Mouse (Mus musculus): ENCODE data around the gene Uqcrfs1. TPM values are rescaled to one million over a fixed set of nuclear protein-coding genes. Genes with fewer than 3 reads are reported as not detected.

Gene Uqcrfs1
- total and polyA plus RNA-seq, 3 experiments, result 154 to 292 (median 173) TPM

- TF ChIP-seq CTCF (conservative IDR thresholded peaks at IDR 0.05 in 1 of 2, IDR thresholded peaks at IDR 0.05 in 1 of 2; ENCODE audit: low read depth in 2 of 2, low read length in 2 of 2), result peak; percentile 87 to 95
- no peak for TF ChIP-seq RCOR1 (conservative IDR thresholded peaks at IDR 0.05; ENCODE audit: low read depth, low read length)
- TF ChIP-seq E2F4 (IDR thresholded peaks at IDR 0.05; ENCODE audit: insufficient replicate concordance, low read depth, low read length), result no peak
- no peak for TF ChIP-seq EP300 (IDR thresholded peaks at IDR 0.05; ENCODE audit: low read length)
- TF ChIP-seq USF1 (IDR thresholded peaks at IDR 0.05; ENCODE audit: low read depth, low read length), result peak; percentile 89
- TF ChIP-seq ZKSCAN1 (IDR thresholded peaks at IDR 0.05; ENCODE audit: borderline replicate concordance, low read depth, low read length), result no peak
- TF ChIP-seq MAFK (IDR thresholded peaks at IDR 0.05; ENCODE audit: insufficient replicate concordance, low read length), result no peak
- TF ChIP-seq PAX5 (IDR thresholded peaks at IDR 0.05; ENCODE audit: low read length), result no peak
- TF ChIP-seq POLR2A (IDR thresholded peaks at IDR 0.05; ENCODE audit: low read depth, low read length), result peak; percentile 41
- no peak for TF ChIP-seq MYC (IDR thresholded peaks at IDR 0.05; ENCODE audit: low read depth, low read length)
These were observed 3.7 kb upstream of the Uqcrfs1 start (continued) for GRCm38 (mm10) chr13:30548835-30549234.

DNA sequence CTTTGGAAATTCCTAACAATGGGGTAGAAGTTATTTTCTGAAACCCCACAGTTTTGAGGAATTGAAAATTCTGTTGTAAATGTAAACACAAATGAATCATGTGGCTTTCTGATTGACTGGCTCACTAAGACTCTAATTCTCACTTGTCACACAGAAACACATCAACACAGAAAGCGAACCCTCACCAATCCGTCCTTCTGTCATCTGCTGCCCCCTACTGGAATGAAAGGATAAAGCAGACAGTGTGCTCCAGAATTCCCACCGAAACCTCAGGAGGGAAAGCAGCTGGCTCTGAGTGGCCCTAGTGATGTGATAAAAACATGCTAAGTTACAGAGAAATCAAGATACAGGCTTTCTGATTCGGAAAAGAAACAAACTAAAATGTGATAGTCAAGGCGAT is 14.4 kb downstream of the Uqcrfs1 start:
- Histone ChIP-seq H3K27ac (ENCODE audit: insufficient read depth, low read depth) (no peak overlapping the region), H3K4me1 (ENCODE audit: control insufficient read depth in 1 of 2, insufficient read depth in 2 of 2) (no peaks in the 10 kb centered on the region), H3K4me3 (replicated peaks in 1 of 3; ENCODE audit: low read depth in 2 of 3, low read length in 2 of 3, poor library complexity in 1 of 3) (no peak overlapping the region), H3K9ac (ENCODE audit: insufficient read depth, low read depth) (no peak overlapping the region), H3K79me2 (replicated peaks; ENCODE audit: control insufficient read depth, extremely low read depth, insufficient read depth, poor library complexity, severe bottlenecking) (no peaks in the 10 kb centered on the region), H3K36me3 (replicated peaks in 1 of 2; ENCODE audit: control insufficient read depth in 1 of 2, insufficient read depth in 1 of 2, low read length in 1 of 2) (peaks cover 0 to 6% of the 10 kb centered on the region in 2 experiments), H3K9me3 (replicated peaks; ENCODE audit: low read length) (no peaks in the 10 kb centered on the region), H3K27me3 (replicated peaks) (no peaks in the 10 kb centered on the region), H3K4me2 (ENCODE audit: insufficient read depth, low read depth, poor library complexity, severe bottlenecking) (no peak overlapping the region)
- peak; percentile 79 to 94 for TF ChIP-seq CTCF (conservative IDR thresholded peaks at IDR 0.05 in 1 of 2, IDR thresholded peaks at IDR 0.05 in 1 of 2; ENCODE audit: low read depth in 2 of 2, low read length in 2 of 2)
- TF ChIP-seq ZC3H11A (IDR thresholded peaks at IDR 0.05; ENCODE audit: low read depth, low read length), result peak; percentile 60; the same call in 1 of the 2 replicates
- peak; percentile 54; the same call in 1 of the 2 replicates for TF ChIP-seq IRF4 (IDR thresholded peaks at IDR 0.05; ENCODE audit: low read depth, low read length)
- TF ChIP-seq BHLHE40 (IDR thresholded peaks at IDR 0.05; ENCODE audit: low read depth, low read length), result no peak
- peak; percentile 86 for TF ChIP-seq SMC3 (IDR thresholded peaks at IDR 0.05; ENCODE audit: low read depth, low read length)
- peak; percentile 93 for TF ChIP-seq RAD21 (IDR thresholded peaks at IDR 0.05; ENCODE audit: low read depth, low read length)
- dilution Hi-C loops (cut with MboI; ENCODE audit: extremely low pct_ligation_motif_present, extremely low pct_unique_long_range_greater_than_20kb, low sequenced_read_pairs) (no loop called here), in situ Hi-C loops (cut with MboI; ENCODE audit: low pct_ligation_motif_present, low pct_unique_long_range_greater_than_20kb, low sequenced_read_pairs) (no loop called here)
- peak; percentile 62 for DNase-seq (ENCODE audit: extremely low read depth)

- H3K79me2 ChIP-seq (replicated peaks; ENCODE audit: control insufficient read depth, extremely low read depth, insufficient read depth, poor library complexity, severe bottlenecking), result no peaks in the 10 kb centered on the region
- H3K9me3 ChIP-seq (replicated peaks; ENCODE audit: low read length), result peaks cover 4% of the 10 kb centered on the region
- H3K9ac ChIP-seq (ENCODE audit: insufficient read depth, low read depth), result no peak overlapping the region
- in situ Hi-C loops (cut with MboI; ENCODE audit: low pct_ligation_motif_present, low pct_unique_long_range_greater_than_20kb, low sequenced_read_pairs), result loop anchor here (10.0 kb wide), 1 partner anchor 140 kb away; no protein-coding TSS in a partner anchor
- peaks cover 0 to 3% of the 10 kb centered on the region in 2 experiments for H3K36me3 ChIP-seq (replicated peaks in 1 of 2; ENCODE audit: control insufficient read depth in 1 of 2, insufficient read depth in 1 of 2, low read length in 1 of 2)
- no peaks in the 10 kb centered on the region for H3K27me3 ChIP-seq (replicated peaks)
- no peaks in the 10 kb centered on the region for H3K4me1 ChIP-seq (ENCODE audit: control insufficient read depth in 1 of 2, insufficient read depth in 2 of 2)
- TF ChIP-seq ZC3H11A (IDR thresholded peaks at IDR 0.05; ENCODE audit: low read depth, low read length) (no peak), TBP (conservative IDR thresholded peaks at IDR 0.05; ENCODE audit: low read depth, low read length) (no peak), SIN3A (IDR thresholded peaks at IDR 0.05; ENCODE audit: low read length) (no peak), MXI1 (IDR thresholded peaks at IDR 0.05; ENCODE audit: low read depth, low read length) (no peak), ELF1 (IDR thresholded peaks at IDR 0.05; ENCODE audit: low read depth, low read length) (no peak), SMC3 (IDR thresholded peaks at IDR 0.05; ENCODE audit: low read depth, low read length) (no peak), IRF4 (IDR thresholded peaks at IDR 0.05; ENCODE audit: low read depth, low read length) (no peak), NRF1 (IDR thresholded peaks at IDR 0.05; ENCODE audit: low read depth, low read length) (no peak)
- no peak for DNase-seq (ENCODE audit: extremely low read depth)
- no peak overlapping the region for H3K27ac ChIP-seq (ENCODE audit: insufficient read depth, low read depth)
- no peak overlapping the region for H3K4me2 ChIP-seq (ENCODE audit: insufficient read depth, low read depth, poor library complexity, severe bottlenecking)
- H3K4me3 ChIP-seq (replicated peaks in 1 of 3; ENCODE audit: low read depth in 2 of 3, low read length in 2 of 3, poor library complexity in 1 of 3), result no peak overlapping the region
- dilution Hi-C loops (cut with MboI; ENCODE audit: extremely low pct_ligation_motif_present, extremely low pct_unique_long_range_greater_than_20kb, low sequenced_read_pairs), result no loop called here
These were observed 20.2 kb downstream of the Uqcrfs1 start for GRCm38 (mm10) chr13:30524961-30525360.

Measured in CH12.LX (cell line).